Mouse (Mus musculus): ENCODE results near the gene Klk11. TPM values are rescaled to one million over a fixed set of nuclear protein-coding genes. Genes with fewer than 3 reads are reported as not detected.

The Klk11 gene
- polyA plus RNA-seq (2015; fragmentation: Nextera tagmentation; extraction: Ambion mirVana), result not detected in 2 replicates

DNA sequence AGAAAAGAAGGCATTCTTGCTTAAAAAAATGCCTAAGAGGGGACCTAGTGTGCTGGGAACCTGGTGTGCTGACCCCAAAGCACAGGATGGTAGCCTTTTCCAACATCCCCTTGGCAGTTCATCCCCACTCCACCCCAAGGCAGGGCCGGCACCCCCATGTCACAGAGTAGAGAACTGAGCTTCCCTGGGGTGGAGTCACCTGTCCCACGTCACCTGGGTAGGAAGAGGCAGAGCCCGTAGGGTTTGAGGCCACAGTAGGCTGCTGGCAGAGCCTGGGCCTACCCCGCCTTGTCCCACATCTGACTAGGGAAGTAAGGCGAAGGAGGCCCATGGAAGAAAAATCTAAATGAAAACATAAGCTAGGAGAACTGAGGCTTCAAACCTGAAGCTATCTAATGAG is at the start of gene Klk11:
Gene Klk11 (plus strand): TSS at position 241 of the 400 bp plus-strand sequence.
- Histone ChIP-seq H3K4me3 (ENCODE audit: low read depth, low read length) (no peak within 1 kb of the TSS), H3K27ac (ENCODE audit: low read length) (no peak within 1 kb of the TSS)
- 68% methylated on average over 5 of the region's 5 CpGs for WGBS (ENCODE audit: insufficient replicate concordance)

GRCm38 (mm10) chr7:43747788-43748187 is 26.6 kb upstream of the Klk11 start:
- Histone ChIP-seq H3K9me3 (replicated peaks; ENCODE audit: control insufficient read depth, low read length) (no peaks in the 10 kb centered on the region), H3K4me1 (ENCODE audit: control insufficient read depth, low read depth, low read length) (no peaks in the 10 kb centered on the region), H3K27ac (ENCODE audit: low read length) (no peak overlapping the region), H3K4me3 (ENCODE audit: low read depth, low read length) (no peak overlapping the region), H3K36me3 (ENCODE audit: control insufficient read depth, insufficient read depth) (no peaks in the 10 kb centered on the region), H3K4me2 (ENCODE audit: low read depth, low read length) (no peak overlapping the region), H3K27me3 (ENCODE audit: control insufficient read depth, insufficient read depth, low read depth, low read length) (no peaks in the 10 kb centered on the region), H3K9ac (ENCODE audit: low read depth, low read length) (no peak overlapping the region)
- WGBS (ENCODE audit: insufficient replicate concordance), result 9% methylated on average over 1 of the region's 1 CpGs
- no peak for ATAC-seq (ENCODE audit: low read depth)

More for the DNA sequence above, at the start of gene Klk11:
- ATAC-seq (ENCODE audit: low read depth), result no peak
- Histone ChIP-seq H3K9ac (ENCODE audit: low read depth, low read length) (no peak within 1 kb of the TSS), H3K4me1 (ENCODE audit: control insufficient read depth, low read depth, low read length) (no peaks in the 10 kb centered on the region), H3K27me3 (ENCODE audit: control insufficient read depth, insufficient read depth, low read depth, low read length) (no peaks in the 10 kb centered on the region), H3K9me3 (replicated peaks; ENCODE audit: control insufficient read depth, low read length) (no peaks in the 10 kb centered on the region), H3K4me2 (ENCODE audit: low read depth, low read length) (no peak within 1 kb of the TSS), H3K36me3 (ENCODE audit: control insufficient read depth, insufficient read depth) (no peaks in the 10 kb centered on the region)

- no peak for ATAC-seq (ENCODE audit: low read depth)
- H3K4me2 ChIP-seq (ENCODE audit: low read depth, low read length), result no peak overlapping the region
- no peaks in the 10 kb centered on the region for H3K4me1 ChIP-seq (ENCODE audit: control insufficient read depth, low read depth, low read length)
- H3K36me3 ChIP-seq (ENCODE audit: control insufficient read depth, insufficient read depth), result no peaks in the 10 kb centered on the region
- H3K27ac ChIP-seq (ENCODE audit: low read length), result no peak overlapping the region
- H3K4me3 ChIP-seq (ENCODE audit: low read depth, low read length), result no peak overlapping the region
- H3K9ac ChIP-seq (ENCODE audit: low read depth, low read length), result no peak overlapping the region
- H3K9me3 ChIP-seq (replicated peaks; ENCODE audit: control insufficient read depth, low read length), result no peaks in the 10 kb centered on the region
- H3K27me3 ChIP-seq (ENCODE audit: control insufficient read depth, insufficient read depth, low read depth, low read length), result no peaks in the 10 kb centered on the region
- WGBS (ENCODE audit: insufficient replicate concordance), result 26% methylated on average over 2 of the region's 2 CpGs
Measured at GRCm38 (mm10) chr7:43752806-43753205, 21.6 kb upstream of the Klk11 start.

GRCm38 (mm10) chr7:43766484-43766883 is 7.9 kb upstream of the Klk11 start:
- Histone ChIP-seq H3K9ac (ENCODE audit: low read depth, low read length) (no peak overlapping the region), H3K27ac (ENCODE audit: low read length) (no peak overlapping the region), H3K4me1 (ENCODE audit: control insufficient read depth, low read depth, low read length) (no peaks in the 10 kb centered on the region), H3K4me2 (ENCODE audit: low read depth, low read length) (no peak overlapping the region), H3K36me3 (ENCODE audit: control insufficient read depth, insufficient read depth) (no peaks in the 10 kb centered on the region), H3K9me3 (replicated peaks; ENCODE audit: control insufficient read depth, low read length) (no peaks in the 10 kb centered on the region), H3K4me3 (ENCODE audit: low read depth, low read length) (no peak overlapping the region), H3K27me3 (ENCODE audit: control insufficient read depth, insufficient read depth, low read depth, low read length) (no peaks in the 10 kb centered on the region)
- no peak for ATAC-seq (ENCODE audit: low read depth)
- WGBS (ENCODE audit: insufficient replicate concordance), result 45% methylated on average over 8 of the region's 8 CpGs

DNA sequence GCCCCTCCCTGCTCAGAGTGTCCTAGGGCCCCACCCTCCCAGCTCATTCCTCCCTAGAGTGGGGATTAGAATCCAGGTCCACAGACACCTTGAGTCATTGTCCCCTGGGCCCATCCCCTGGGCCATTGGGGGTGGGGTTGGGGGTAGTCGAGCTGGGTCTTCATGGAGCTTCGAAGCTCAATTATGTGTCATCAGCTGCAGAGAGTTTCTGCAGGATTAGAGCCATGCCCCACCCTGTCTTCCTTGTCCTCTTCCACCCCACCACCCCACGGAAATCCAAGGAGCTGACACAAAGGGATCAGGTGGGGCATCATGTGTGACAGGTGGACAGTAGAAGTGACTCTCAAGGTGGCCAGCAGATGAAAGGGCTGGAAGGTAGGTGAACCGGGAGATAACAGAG is 5.8 kb upstream of the Klk11 start, which contains the start of gene Klk12:
Gene Klk12 (plus strand): TSS at position 301 of the 400 bp plus-strand sequence.
- no peak for ATAC-seq (ENCODE audit: low read depth)
- no peak within 1 kb of the TSS for H3K9ac ChIP-seq (ENCODE audit: low read depth, low read length)
- no peaks in the 10 kb centered on the region for H3K36me3 ChIP-seq (ENCODE audit: control insufficient read depth, insufficient read depth)
- no peak within 1 kb of the TSS for H3K27ac ChIP-seq (ENCODE audit: low read length)
- H3K4me3 ChIP-seq (ENCODE audit: low read depth, low read length), result no peak within 1 kb of the TSS
- no peaks in the 10 kb centered on the region for H3K4me1 ChIP-seq (ENCODE audit: control insufficient read depth, low read depth, low read length)
- no peaks in the 10 kb centered on the region for H3K27me3 ChIP-seq (ENCODE audit: control insufficient read depth, insufficient read depth, low read depth, low read length)
- 60% methylated on average over 4 of the region's 4 CpGs for WGBS (ENCODE audit: insufficient replicate concordance)
- H3K9me3 ChIP-seq (replicated peaks; ENCODE audit: control insufficient read depth, low read length), result no peaks in the 10 kb centered on the region
- no peak within 1 kb of the TSS for H3K4me2 ChIP-seq (ENCODE audit: low read depth, low read length)

DNA sequence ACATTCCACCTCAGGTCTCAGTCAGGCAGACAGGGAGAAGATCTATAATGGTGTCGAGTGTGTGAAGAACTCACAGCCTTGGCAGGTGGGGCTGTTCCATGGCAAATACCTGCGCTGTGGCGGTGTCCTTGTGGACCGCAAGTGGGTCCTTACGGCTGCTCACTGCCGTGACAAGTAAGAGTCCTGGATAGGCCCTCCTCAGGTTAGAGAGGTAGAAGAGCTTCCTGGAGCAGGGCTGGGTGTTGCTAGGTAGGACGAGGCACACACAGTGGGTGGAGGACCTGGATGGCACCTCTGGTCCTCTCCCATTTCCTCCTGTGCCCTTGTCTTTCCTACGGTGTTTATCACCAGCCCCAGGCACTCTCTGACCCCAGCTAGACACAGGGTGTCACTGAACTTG is 4.8 kb upstream of the Klk11 start:
- H3K4me2 ChIP-seq (ENCODE audit: low read depth, low read length), result no peak overlapping the region
- no peaks in the 10 kb centered on the region for H3K9me3 ChIP-seq (replicated peaks; ENCODE audit: control insufficient read depth, low read length)
- no peak overlapping the region for H3K27ac ChIP-seq (ENCODE audit: low read length)
- H3K4me1 ChIP-seq (ENCODE audit: control insufficient read depth, low read depth, low read length), result no peaks in the 10 kb centered on the region
- WGBS (ENCODE audit: insufficient replicate concordance), result 79% methylated on average over 8 of the region's 8 CpGs
- H3K27me3 ChIP-seq (ENCODE audit: control insufficient read depth, insufficient read depth, low read depth, low read length), result no peaks in the 10 kb centered on the region
- H3K4me3 ChIP-seq (ENCODE audit: low read depth, low read length), result no peak overlapping the region
- H3K9ac ChIP-seq (ENCODE audit: low read depth, low read length), result no peak overlapping the region
- H3K36me3 ChIP-seq (ENCODE audit: control insufficient read depth, insufficient read depth), result no peaks in the 10 kb centered on the region
- no peak for ATAC-seq (ENCODE audit: low read depth)

DNA sequence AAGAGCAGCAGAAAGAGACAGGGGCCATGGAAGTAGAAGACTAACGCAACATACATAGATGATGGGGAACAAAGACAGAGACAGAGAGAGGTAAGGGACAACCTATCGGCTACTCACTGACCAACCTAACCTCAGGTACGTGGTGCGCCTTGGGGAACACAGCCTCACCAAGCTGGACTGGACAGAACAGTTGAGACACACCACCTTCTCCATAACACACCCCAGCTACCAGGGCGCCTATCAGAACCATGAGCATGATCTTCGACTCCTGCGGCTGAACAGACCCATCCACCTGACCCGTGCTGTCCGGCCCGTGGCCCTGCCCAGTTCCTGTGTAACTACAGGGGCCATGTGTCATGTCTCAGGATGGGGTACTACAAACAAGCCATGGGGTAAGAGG is 3.7 kb upstream of the Klk11 start:
- Histone ChIP-seq H3K36me3 (ENCODE audit: control insufficient read depth, insufficient read depth) (no peaks in the 10 kb centered on the region), H3K9me3 (replicated peaks; ENCODE audit: control insufficient read depth, low read length) (no peaks in the 10 kb centered on the region), H3K4me3 (ENCODE audit: low read depth, low read length) (no peak overlapping the region), H3K4me2 (ENCODE audit: low read depth, low read length) (no peak overlapping the region), H3K4me1 (ENCODE audit: control insufficient read depth, low read depth, low read length) (no peaks in the 10 kb centered on the region), H3K9ac (ENCODE audit: low read depth, low read length) (no peak overlapping the region), H3K27ac (ENCODE audit: low read length) (no peak overlapping the region), H3K27me3 (ENCODE audit: control insufficient read depth, insufficient read depth, low read depth, low read length) (no peaks in the 10 kb centered on the region)
- no peak for ATAC-seq (ENCODE audit: low read depth)
- 76% methylated on average over 10 of the region's 10 CpGs for WGBS (ENCODE audit: insufficient replicate concordance)

GRCm38 (mm10) chr7:43771916-43772315 is 2.5 kb upstream of the Klk11 start:
- WGBS (ENCODE audit: insufficient replicate concordance), result 68% methylated on average over 6 of the region's 6 CpGs
- Histone ChIP-seq H3K36me3 (ENCODE audit: control insufficient read depth, insufficient read depth) (no peaks in the 10 kb centered on the region), H3K27me3 (ENCODE audit: control insufficient read depth, insufficient read depth, low read depth, low read length) (no peaks in the 10 kb centered on the region), H3K9me3 (replicated peaks; ENCODE audit: control insufficient read depth, low read length) (no peaks in the 10 kb centered on the region), H3K9ac (ENCODE audit: low read depth, low read length) (no peak overlapping the region), H3K4me1 (ENCODE audit: control insufficient read depth, low read depth, low read length) (no peaks in the 10 kb centered on the region), H3K4me2 (ENCODE audit: low read depth, low read length) (no peak overlapping the region), H3K4me3 (ENCODE audit: low read depth, low read length) (no peak overlapping the region), H3K27ac (ENCODE audit: low read length) (no peak overlapping the region)
- ATAC-seq (ENCODE audit: low read depth), result no peak

DNA sequence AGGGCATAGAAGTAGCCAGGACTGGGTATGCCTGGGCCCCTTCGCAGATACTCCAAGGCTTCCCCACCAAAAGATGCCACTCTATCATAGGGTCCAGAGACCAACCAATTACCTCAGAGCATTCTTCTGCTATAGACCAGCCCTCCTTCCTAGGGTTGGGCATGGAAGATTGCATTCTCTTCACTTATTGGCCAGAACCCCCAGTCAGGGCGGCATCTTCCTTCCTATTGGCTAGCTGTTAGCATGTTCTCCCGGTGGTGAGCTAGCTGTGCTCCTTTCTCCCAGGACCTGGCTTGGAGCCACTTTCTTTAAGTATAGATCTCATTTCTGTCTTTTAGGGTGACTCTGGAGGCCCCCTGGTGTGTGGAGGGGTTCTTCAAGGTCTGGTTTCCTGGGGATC is 1.5 kb upstream of the Klk11 start:
- no peak for ATAC-seq (ENCODE audit: low read depth)
- Histone ChIP-seq H3K9me3 (replicated peaks; ENCODE audit: control insufficient read depth, low read length) (no peaks in the 10 kb centered on the region), H3K4me2 (ENCODE audit: low read depth, low read length) (no peak overlapping the region), H3K9ac (ENCODE audit: low read depth, low read length) (no peak overlapping the region), H3K36me3 (ENCODE audit: control insufficient read depth, insufficient read depth) (no peaks in the 10 kb centered on the region), H3K4me1 (ENCODE audit: control insufficient read depth, low read depth, low read length) (no peaks in the 10 kb centered on the region), H3K27me3 (ENCODE audit: control insufficient read depth, insufficient read depth, low read depth, low read length) (no peaks in the 10 kb centered on the region), H3K27ac (ENCODE audit: low read length) (no peak overlapping the region), H3K4me3 (ENCODE audit: low read depth, low read length) (no peak overlapping the region)
- 63% methylated on average over 3 of the region's 3 CpGs for WGBS (ENCODE audit: insufficient replicate concordance)

All from liver, embryonic 16.5 days (tissue).